Mouse (Mus musculus) ovary, postnatal 10 days (tissue): ENCODE data around the gene 1700021F05Rik.

Experiments
- DNase-seq: peaks from one replicate; pipeline ENCODE4 v3.0.0; 2022; ENCODE audit warnings: low spot score

Gene 1700021F05Rik

GRCm38 (mm10) chr10:43540442-43541152, at the start of gene 1700021F05Rik:
Gene 1700021F05Rik (minus strand): TSS chr10:43540994.
- peak; percentile 90 for DNase-seq

- DNase-seq, result no peak
Observed at GRCm38 (mm10) chr10:43588470-43589177, 47.8 kb upstream of the 1700021F05Rik start.

GRCm38 (mm10) chr10:43584538-43584937, 43.7 kb upstream of the 1700021F05Rik start:
- no peak for DNase-seq

GRCm38 (mm10) chr10:43581260-43581659, 40.5 kb upstream of the 1700021F05Rik start:
- DNase-seq, result no peak

- DNase-seq, result no peak
Observed at GRCm38 (mm10) chr10:43580649-43581078, 39.9 kb upstream of the 1700021F05Rik start.

GRCm38 (mm10) chr10:43579381-43580261, 38.8 kb upstream of the 1700021F05Rik start:
- DNase-seq, result peak; percentile 15

GRCm38 (mm10) chr10:43578754-43579380, 38.1 kb upstream of the 1700021F05Rik start:
- peak; percentile 57 for DNase-seq

- peak; percentile 30 for DNase-seq
Observed at GRCm38 (mm10) chr10:43578366-43578753, 37.6 kb upstream of the 1700021F05Rik start.

- no peak for DNase-seq
Observed at GRCm38 (mm10) chr10:43577997-43578331, 37.2 kb upstream of the 1700021F05Rik start, which contains the start of gene Cd24a. Gene Cd24a (plus strand): TSS chr10:43578284.

GRCm38 (mm10) chr10:43577299-43577996, 36.7 kb upstream of the 1700021F05Rik start:
- DNase-seq, result no peak

GRCm38 (mm10) chr10:43574956-43575355, 34.2 kb upstream of the 1700021F05Rik start:
- DNase-seq, result peak; percentile 56

GRCm38 (mm10) chr10:43574352-43574751, 33.6 kb upstream of the 1700021F05Rik start:
- DNase-seq, result no peak

GRCm38 (mm10) chr10:43561311-43561710, 20.5 kb upstream of the 1700021F05Rik start:
- DNase-seq, result no peak

GRCm38 (mm10) chr10:43560765-43561164, 20.0 kb upstream of the 1700021F05Rik start:
- DNase-seq, result no peak

GRCm38 (mm10) chr10:43559313-43559712, 18.5 kb upstream of the 1700021F05Rik start:
- DNase-seq, result no peak

- DNase-seq, result no peak
Observed at GRCm38 (mm10) chr10:43557630-43558165, 16.9 kb upstream of the 1700021F05Rik start.

GRCm38 (mm10) chr10:43551388-43551787, 10.6 kb upstream of the 1700021F05Rik start:
- no peak for DNase-seq

- DNase-seq, result no peak
Observed at GRCm38 (mm10) chr10:43550923-43551322, 10.1 kb upstream of the 1700021F05Rik start.

- no peak for DNase-seq
Observed at GRCm38 (mm10) chr10:43549411-43549810, 8.6 kb upstream of the 1700021F05Rik start.

GRCm38 (mm10) chr10:43541153-43541544, 355 bp upstream of the 1700021F05Rik start:
- DNase-seq, result no peak

- no peak for DNase-seq
Observed at GRCm38 (mm10) chr10:43539746-43540310, 966 bp downstream of the 1700021F05Rik start.
